Mouse (Mus musculus): ENCODE measurements at regions not wholly inside any gene's neighbourhood (a gene's known extent, or its start where the extent isn't known, plus 50 kb on each side); places are given as distances from the start of the nearest gene placed in this dataset.
"Not testable (repeated sequence)": the region's sequence is repeated elsewhere in the genome, so short reads cannot be mapped to it uniquely, and the experiment has no call there.

GRCm38 (mm10) chr16:49497521-49498010 lies 201.5 kb upstream of the Ift57 start:
- Histone ChIP-seq H3K9me3 (no peaks in the 10 kb centered on the region), H3K4me1 (no peaks in the 10 kb centered on the region), H3K36me3 (no peaks in the 10 kb centered on the region), H3K27me3 (ENCODE audit: insufficient read depth, poor library complexity, severe bottlenecking) (no peaks in the 10 kb centered on the region), H3K27ac (no peak overlapping the region), H3K4me3 (no peak overlapping the region)
- 77% methylated on average over 3 of the region's 3 CpGs for WGBS
- DNase-seq (ENCODE audit: low spot score): no peak

- 29% methylated on average over 4 of the region's 4 CpGs for WGBS
- no peak overlapping the region for H3K4me3 ChIP-seq
- no peak overlapping the region for H3K27ac ChIP-seq
- H3K9me3 ChIP-seq: no peaks in the 10 kb centered on the region
- H3K4me1 ChIP-seq: no peaks in the 10 kb centered on the region
- H3K36me3 ChIP-seq: no peaks in the 10 kb centered on the region
- no peak for DNase-seq (ENCODE audit: low spot score)
- no peaks in the 10 kb centered on the region for H3K27me3 ChIP-seq (ENCODE audit: insufficient read depth, poor library complexity, severe bottlenecking)
These were observed 198.2 kb upstream of the Ift57 start for GRCm38 (mm10) chr16:49500818-49501217.

- 72% methylated on average over 14 of the region's 14 CpGs for WGBS
- DNase-seq (ENCODE audit: low spot score): no peak
- Histone ChIP-seq H3K4me3 (no peak overlapping the region), H3K27me3 (ENCODE audit: insufficient read depth, poor library complexity, severe bottlenecking) (no peaks in the 10 kb centered on the region), H3K9me3 (no peaks in the 10 kb centered on the region), H3K4me1 (no peaks in the 10 kb centered on the region), H3K27ac (no peak overlapping the region), H3K36me3 (no peaks in the 10 kb centered on the region)
These were observed 195.1 kb upstream of the Ift57 start for GRCm38 (mm10) chr16:49503897-49504413.

- no peak for DNase-seq (ENCODE audit: low spot score)
- Histone ChIP-seq H3K4me3 (no peak overlapping the region), H3K4me1 (no peaks in the 10 kb centered on the region), H3K27me3 (ENCODE audit: insufficient read depth, poor library complexity, severe bottlenecking) (no peaks in the 10 kb centered on the region), H3K9me3 (no peaks in the 10 kb centered on the region), H3K36me3 (no peaks in the 10 kb centered on the region), H3K27ac (no peak overlapping the region)
- 82% methylated on average over 6 of the region's 6 CpGs for WGBS
These were observed 194.4 kb upstream of the Ift57 start for GRCm38 (mm10) chr16:49504669-49505068.

GRCm38 (mm10) chr16:49505271-49505670 lies 193.8 kb upstream of the Ift57 start:
- no peak overlapping the region for H3K4me3 ChIP-seq

GRCm38 (mm10) chr16:49518844-49519243 lies 180.2 kb upstream of the Ift57 start:
- no peaks in the 10 kb centered on the region for H3K9me3 ChIP-seq
- peaks cover 18% of the 10 kb centered on the region for H3K4me1 ChIP-seq
- H3K27ac ChIP-seq: no peak overlapping the region
- H3K27me3 ChIP-seq (ENCODE audit: insufficient read depth, poor library complexity, severe bottlenecking): no peaks in the 10 kb centered on the region
- 91% methylated on average over 3 of the region's 3 CpGs for WGBS
- H3K4me3 ChIP-seq: no peak overlapping the region
- DNase-seq (ENCODE audit: low spot score): no peak
- no peaks in the 10 kb centered on the region for H3K36me3 ChIP-seq

More at GRCm38 (mm10) chr16:49505271-49505670, 193.8 kb upstream of the Ift57 start:
- Histone ChIP-seq H3K27ac (no peak overlapping the region), H3K27me3 (ENCODE audit: insufficient read depth, poor library complexity, severe bottlenecking) (no peaks in the 10 kb centered on the region), H3K4me1 (no peaks in the 10 kb centered on the region), H3K36me3 (no peaks in the 10 kb centered on the region), H3K9me3 (no peaks in the 10 kb centered on the region)
- 66% methylated on average over 9 of the region's 9 CpGs for WGBS
- DNase-seq (ENCODE audit: low spot score): no peak

GRCm38 (mm10) chr16:49520411-49520810 lies 178.6 kb upstream of the Ift57 start:
- Histone ChIP-seq H3K4me3 (no peak overlapping the region), H3K4me1 (peaks cover 18% of the 10 kb centered on the region), H3K27ac (no peak overlapping the region), H3K27me3 (ENCODE audit: insufficient read depth, poor library complexity, severe bottlenecking) (no peaks in the 10 kb centered on the region), H3K9me3 (no peaks in the 10 kb centered on the region), H3K36me3 (no peaks in the 10 kb centered on the region)
- no peak for DNase-seq (ENCODE audit: low spot score)
- WGBS: 73% methylated on average over 3 of the region's 3 CpGs

DNA sequence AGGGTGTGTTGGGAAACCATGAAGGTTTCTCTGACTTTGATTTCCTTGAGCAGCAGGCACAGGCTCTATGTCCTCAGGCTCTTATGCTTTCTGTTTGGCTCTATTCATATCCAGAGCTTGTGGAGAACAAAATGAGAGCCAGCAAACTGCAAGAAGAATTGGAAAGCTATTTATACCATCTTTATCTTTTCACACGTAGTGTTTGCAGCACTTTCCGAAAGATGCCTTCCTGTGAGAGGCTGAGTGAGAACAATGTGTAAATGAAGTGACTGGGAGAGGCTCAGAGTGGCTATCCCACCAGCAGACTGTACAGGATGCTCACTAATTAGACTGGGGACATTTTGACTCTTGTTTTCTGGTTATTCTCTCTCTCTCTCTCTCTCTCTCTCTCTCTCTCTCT lies 177.3 kb upstream of the Ift57 start:
- Histone ChIP-seq H3K36me3 (no peaks in the 10 kb centered on the region), H3K4me3 (no peak overlapping the region), H3K27ac (0 out of 2 replicates have a peak overlapping the region, but pooled peaks have one; percentile 17), H3K4me1 (peaks cover 18% of the 10 kb centered on the region), H3K9me3 (no peaks in the 10 kb centered on the region), H3K27me3 (ENCODE audit: insufficient read depth, poor library complexity, severe bottlenecking) (no peaks in the 10 kb centered on the region)
- WGBS: 6% methylated on average over 2 of the region's 2 CpGs
- DNase-seq (ENCODE audit: low spot score): no peak

DNA sequence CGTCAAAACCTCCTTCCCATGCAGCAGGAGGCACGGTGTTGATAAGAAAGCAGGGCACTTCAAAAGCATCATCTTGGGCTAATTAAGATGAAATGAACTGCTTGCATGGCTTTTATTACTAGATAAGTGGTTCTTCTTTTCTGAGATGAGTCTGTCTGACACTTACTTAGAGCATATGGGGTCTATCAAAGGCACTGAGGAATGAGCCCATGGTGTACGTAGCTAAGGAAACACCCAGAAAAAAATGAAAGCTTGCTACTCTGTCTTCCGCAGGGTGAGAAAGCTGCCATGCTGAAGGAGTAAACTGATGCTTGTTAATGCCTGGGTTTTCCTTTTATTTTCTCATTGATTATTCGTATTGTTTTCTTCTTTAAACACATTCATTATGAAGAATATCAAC lies 176.5 kb upstream of the Ift57 start:
- WGBS: 48% methylated on average over 5 of the region's 5 CpGs
- H3K4me1 ChIP-seq: peaks cover 18% of the 10 kb centered on the region
- DNase-seq (ENCODE audit: low spot score): no peak

GRCm38 (mm10) chr16:49528618-49529017 lies 170.4 kb upstream of the Ift57 start:
- WGBS: 65% methylated on average over 2 of the region's 2 CpGs
- not testable (repeated sequence) for H3K9me3 ChIP-seq; DNase-seq (ENCODE audit: low spot score); H3K27ac ChIP-seq; H3K4me3 ChIP-seq; H3K27me3 ChIP-seq (ENCODE audit: insufficient read depth, poor library complexity, severe bottlenecking); H3K36me3 ChIP-seq
- peaks cover 18% of the 10 kb centered on the region for H3K4me1 ChIP-seq

More for the DNA sequence above, 176.5 kb upstream of the Ift57 start:
- H3K9me3 ChIP-seq: no peaks in the 10 kb centered on the region
- H3K36me3 ChIP-seq: no peaks in the 10 kb centered on the region
- no peaks in the 10 kb centered on the region for H3K27me3 ChIP-seq (ENCODE audit: insufficient read depth, poor library complexity, severe bottlenecking)
- H3K4me3 ChIP-seq: no peak overlapping the region
- no peak overlapping the region for H3K27ac ChIP-seq

DNA sequence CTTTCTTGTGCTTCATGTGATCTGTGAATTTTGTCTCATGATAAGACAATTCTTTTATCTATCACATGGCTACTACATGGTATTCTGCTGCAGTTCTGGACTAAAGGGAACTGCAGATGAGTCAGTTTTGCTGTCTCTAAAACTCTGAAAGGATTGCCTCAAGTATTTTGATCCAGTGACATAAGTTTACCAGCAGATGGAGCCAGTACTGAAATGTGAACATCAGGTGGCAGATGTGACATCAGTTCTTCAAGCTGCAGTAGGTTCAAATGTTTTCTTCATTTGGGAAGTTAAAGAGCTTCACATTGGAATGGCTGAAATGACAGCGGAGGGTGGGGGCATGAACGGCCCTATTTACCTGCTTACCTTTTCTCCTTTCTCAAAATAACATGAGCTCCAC lies 170.0 kb upstream of the Ift57 start:
- 67% methylated on average over 2 of the region's 2 CpGs for WGBS
- no peak overlapping the region for H3K4me3 ChIP-seq
- no peak overlapping the region for H3K27ac ChIP-seq
- H3K9me3 ChIP-seq: no peaks in the 10 kb centered on the region
- H3K36me3 ChIP-seq: no peaks in the 10 kb centered on the region
- peaks cover 22% of the 10 kb centered on the region for H3K4me1 ChIP-seq
- no peaks in the 10 kb centered on the region for H3K27me3 ChIP-seq (ENCODE audit: insufficient read depth, poor library complexity, severe bottlenecking)
- DNase-seq (ENCODE audit: low spot score): no peak

GRCm38 (mm10) chr16:49530051-49530450 lies 169.0 kb upstream of the Ift57 start:
- Histone ChIP-seq H3K4me3 (no peak overlapping the region), H3K27me3 (ENCODE audit: insufficient read depth, poor library complexity, severe bottlenecking) (no peaks in the 10 kb centered on the region), H3K4me1 (peaks cover 22% of the 10 kb centered on the region), H3K9me3 (no peaks in the 10 kb centered on the region), H3K27ac (peak overlapping the region; percentile 59; the same call in 1 of the 2 replicates), H3K36me3 (no peaks in the 10 kb centered on the region)
- no peak for DNase-seq (ENCODE audit: low spot score)
- 71% methylated on average over 5 of the region's 5 CpGs for WGBS

DNA sequence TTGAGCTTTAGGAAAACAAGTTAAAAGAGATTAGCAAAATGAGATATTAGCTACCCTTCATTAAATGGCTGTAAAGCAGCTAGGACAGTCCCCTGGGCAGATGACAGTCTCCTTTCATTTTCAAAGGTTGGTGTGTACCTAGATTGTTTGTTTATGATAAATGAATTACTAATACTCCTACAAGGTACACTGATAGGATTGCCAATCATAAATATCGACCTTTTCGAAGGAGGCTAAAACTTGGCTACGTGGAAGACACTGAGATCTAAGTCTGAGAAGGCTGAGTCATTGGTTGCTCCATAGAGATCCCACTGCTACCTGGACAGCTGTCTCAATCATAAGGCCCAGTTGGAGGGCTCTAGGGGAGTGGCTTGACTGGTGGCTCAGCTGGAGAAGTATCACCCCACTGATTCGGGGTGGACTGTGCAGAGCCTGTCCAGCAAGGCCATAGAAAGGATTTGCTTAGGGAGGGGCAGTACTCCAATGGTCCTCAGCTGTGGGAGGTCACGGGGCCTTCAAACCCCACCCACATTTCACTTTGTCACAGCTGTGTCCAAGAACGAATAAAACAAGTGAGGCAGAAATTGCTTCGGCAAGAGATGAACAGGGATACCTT lies 166.9 kb upstream of the Ift57 start:
- H3K36me3 ChIP-seq: no peaks in the 10 kb centered on the region
- H3K4me1 ChIP-seq: peaks cover 22% of the 10 kb centered on the region

More for the DNA sequence above, 166.9 kb upstream of the Ift57 start:
- H3K27me3 ChIP-seq (ENCODE audit: insufficient read depth, poor library complexity, severe bottlenecking): no peaks in the 10 kb centered on the region
- H3K9me3 ChIP-seq: no peaks in the 10 kb centered on the region
- no peak for DNase-seq (ENCODE audit: low spot score)
- 82% methylated on average over 7 of the region's 7 CpGs for WGBS
- H3K27ac ChIP-seq: peak overlapping the region; percentile 36; the same call in 1 of the 2 replicates
- H3K4me3 ChIP-seq: no peak overlapping the region

Data from heart, embryonic 10.5 days (tissue).